Mouse (Mus musculus) limb, embryonic 14.5 days (tissue): ENCODE results near the gene Fars2. TPM values are rescaled to one million over a fixed set of nuclear protein-coding genes. Genes with fewer than 3 reads are reported as not detected.

ENCODE experiments used
- ATAC-seq: fragments of 200-750 bp; cut with Nextera tagmentation; 2 replicates; pipeline ENCODE4 v1.8.0; 2017; ENCODE audit warnings: low read depth, moderate number of reproducible peaks, moderate TSS enrichment; ENCODE audit not compliant: low FRiP score
- DNase-seq: peaks from one replicate; pipeline ENCODE4 v3.0.0-alpha.2; 2015; ENCODE audit warnings: low spot score
- H3K27ac ChIP-seq: fragments of 300-500 bp; sonication (generic); replicated peaks from 2 replicates; pipeline ENCODE4 v1.5.1; 2014; ENCODE audit warnings: low read depth, mild to moderate bottlenecking, low read length, moderate library complexity, mixed read lengths
- H3K27me3 ChIP-seq: fragments of 300-500 bp; sonication (generic); 2 replicates; pipeline ENCODE4 v1.6.1; 2014; ENCODE audit warnings: low read length, mixed read lengths; ENCODE audit not compliant: control insufficient read depth, insufficient read depth
- H3K36me3 ChIP-seq: fragments of 300-500 bp; sonication (generic); 2 replicates; pipeline ENCODE4 v1.6.1; 2014; ENCODE audit warnings: mild to moderate bottlenecking, low read length, moderate library complexity, mixed read lengths; ENCODE audit not compliant: control insufficient read depth, insufficient read depth
- H3K4me1 ChIP-seq: fragments of 300-500 bp; sonication (generic); 2 replicates; pipeline ENCODE4 v1.6.1; 2014; ENCODE audit warnings: antibody characterized with exemption, low read length, mixed read lengths; ENCODE audit not compliant: control insufficient read depth, insufficient read depth
- H3K4me2 ChIP-seq: fragments of 300-500 bp; sonication (generic); replicated peaks from 2 replicates; pipeline ENCODE4 v1.6.1; 2014; ENCODE audit warnings: low read depth, mild to moderate bottlenecking, low read length, moderate library complexity; ENCODE audit not compliant: severe bottlenecking
- H3K4me3 ChIP-seq: fragments of 300-500 bp; sonication (generic); replicated peaks from 2 replicates; pipeline ENCODE4 v1.5.1; 2014; ENCODE audit warnings: low read length
- H3K9ac ChIP-seq: fragments of 300-500 bp; sonication (generic); 2 replicates; pipeline ENCODE4 v1.6.1; 2014; ENCODE audit warnings: mild to moderate bottlenecking, low read depth, low read length, moderate library complexity; ENCODE audit not compliant: severe bottlenecking
- H3K9me3 ChIP-seq: fragments of 300-500 bp; sonication (generic); 2 replicates; pipeline ENCODE4 v1.6.1; 2016; ENCODE audit warnings: low read length; ENCODE audit not compliant: control insufficient read depth
- POLR2A ChIP-seq: fragments of 200-500 bp; IDR thresholded peaks from 2 replicates; pipeline ENCODE4 v1.8.0; 2012; ENCODE audit warnings: inconsistent platforms, mild to moderate bottlenecking, moderate library complexity, borderline replicate concordance; ENCODE audit not compliant: insufficient read depth, insufficient read length; ENCODE audit errors: extremely low read depth
- WGBS: fragments of 180-500 bp; shearing (Covaris S2); extraction: QIAGEN DNeasy Blood & Tissue Kit; methylation state at CpG from one replicate; pipeline ENCODE4 v1.1.7; 2014; 5-methylcytosine and 5-hydroxymethylcytosine counted together
- polyA plus RNA-seq, 2 experiments: library from polyadenylated mRNA; depleted of rRNA in 1 of 2; stranded (reverse) in 1 of 2; unstranded in 1 of 2; fragments of >200 nt; fragmentation: Nextera tagmentation in 1 of 2; extraction: Ambion mirVana in 1 of 2; gene quantifications; 2 replicates each; pipeline versions ENCODE4 v1.2.1 to v1.2.3; 2012 to 2014

Gene Fars2
- polyA plus RNA-seq, 2 experiments, result 27.6 to 35.2 TPM

GRCm38 (mm10) chr13:36505730-36506129, 388.5 kb downstream of the Fars2 start:
- no peaks in the 10 kb centered on the region for H3K27me3 ChIP-seq
- WGBS, result 87% methylated on average over 6 of the region's 6 CpGs
- no peak overlapping the region for H3K4me3 ChIP-seq
- H3K4me1 ChIP-seq, result no peaks in the 10 kb centered on the region
- no peak overlapping the region for H3K9ac ChIP-seq
- no peaks in the 10 kb centered on the region for H3K36me3 ChIP-seq
- no peak for DNase-seq
- no peak for TF ChIP-seq POLR2A
- no peak overlapping the region for H3K27ac ChIP-seq
- no peak for ATAC-seq
- H3K4me2 ChIP-seq, result no peak overlapping the region
- no peaks in the 10 kb centered on the region for H3K9me3 ChIP-seq

GRCm38 (mm10) chr13:36506315-36506714, 389.1 kb downstream of the Fars2 start:
- no peak overlapping the region for H3K4me3 ChIP-seq
- no peaks in the 10 kb centered on the region for H3K36me3 ChIP-seq
- DNase-seq (no peak), ATAC-seq (no peak)
- no peak overlapping the region for H3K9ac ChIP-seq
- WGBS, result 81% methylated on average over 5 of the region's 5 CpGs
- no peak overlapping the region for H3K4me2 ChIP-seq
- H3K27ac ChIP-seq, result no peak overlapping the region
- no peak for TF ChIP-seq POLR2A
- H3K27me3 ChIP-seq, result no peaks in the 10 kb centered on the region
- H3K4me1 ChIP-seq, result no peaks in the 10 kb centered on the region
- no peaks in the 10 kb centered on the region for H3K9me3 ChIP-seq

- WGBS, result 75% methylated on average over 2 of the region's 2 CpGs
- Histone ChIP-seq H3K36me3 (no peaks in the 10 kb centered on the region), H3K27ac (no peak overlapping the region), H3K4me2 (no peak overlapping the region), H3K9ac (no peak overlapping the region), H3K4me3 (no peak overlapping the region), H3K4me1 (no peaks in the 10 kb centered on the region), H3K9me3 (no peaks in the 10 kb centered on the region), H3K27me3 (no peaks in the 10 kb centered on the region)
- DNase-seq, result no peak
- ATAC-seq, result no peak
- no peak for TF ChIP-seq POLR2A
Observed at GRCm38 (mm10) chr13:36510161-36510560, 392.9 kb downstream of the Fars2 start.

GRCm38 (mm10) chr13:36513126-36513525, 395.9 kb downstream of the Fars2 start:
- ATAC-seq (no peak), DNase-seq (no peak)
- no peak overlapping the region for H3K4me2 ChIP-seq
- H3K27me3 ChIP-seq, result no peaks in the 10 kb centered on the region
- no peaks in the 10 kb centered on the region for H3K4me1 ChIP-seq
- TF ChIP-seq POLR2A, result no peak
- no peak overlapping the region for H3K27ac ChIP-seq
- no peaks in the 10 kb centered on the region for H3K36me3 ChIP-seq
- H3K9ac ChIP-seq, result no peak overlapping the region
- no peak overlapping the region for H3K4me3 ChIP-seq
- WGBS, result 79% methylated on average over 1 of the region's 1 CpGs
- no peaks in the 10 kb centered on the region for H3K9me3 ChIP-seq

- no peak overlapping the region for H3K4me2 ChIP-seq
- no peaks in the 10 kb centered on the region for H3K9me3 ChIP-seq
- H3K4me3 ChIP-seq, result no peak overlapping the region
- no peak for TF ChIP-seq POLR2A
- no peaks in the 10 kb centered on the region for H3K27me3 ChIP-seq
- H3K4me1 ChIP-seq, result no peaks in the 10 kb centered on the region
- 19% methylated on average over 9 of the region's 9 CpGs for WGBS
- DNase-seq (no peak), ATAC-seq (no peak)
- H3K36me3 ChIP-seq, result no peaks in the 10 kb centered on the region
- no peak overlapping the region for H3K27ac ChIP-seq
- H3K9ac ChIP-seq, result no peak overlapping the region
Observed at GRCm38 (mm10) chr13:36518144-36518571, 400.9 kb downstream of the Fars2 start.

GRCm38 (mm10) chr13:36527761-36528160, 410.5 kb downstream of the Fars2 start:
- H3K27ac ChIP-seq, result no peak overlapping the region
- H3K4me1 ChIP-seq, result peaks cover 2% of the 10 kb centered on the region; the same call in 1 of the 2 replicates
- WGBS, result 82% methylated on average over 4 of the region's 4 CpGs
- TF ChIP-seq POLR2A, result no peak
- H3K4me2 ChIP-seq, result no peak overlapping the region
- DNase-seq, result no peak
- no peaks in the 10 kb centered on the region for H3K27me3 ChIP-seq
- no peaks in the 10 kb centered on the region for H3K9me3 ChIP-seq
- H3K9ac ChIP-seq, result no peak overlapping the region
- no peak overlapping the region for H3K4me3 ChIP-seq
- ATAC-seq, result no peak
- no peaks in the 10 kb centered on the region for H3K36me3 ChIP-seq
